Mouse (Mus musculus) lung, adult 2 months (tissue): ENCODE results near the gene Miga2.

Experiments used
- CTCF ChIP-seq: fragments of 200-500 bp; IDR thresholded peaks from 2 replicates; pipeline ENCODE4 v1.5.1; 2011; ENCODE audit warnings: mild to moderate bottlenecking, low read length, control low read depth; ENCODE audit not compliant: insufficient read depth
- POLR2A ChIP-seq: fragments of 200-500 bp; IDR thresholded peaks from 2 replicates; pipeline ENCODE4 v1.6.1; 2011; ENCODE audit warnings: low read depth, mild to moderate bottlenecking, control low read depth, low read length, borderline replicate concordance; ENCODE audit errors: extremely low read depth

DNA sequence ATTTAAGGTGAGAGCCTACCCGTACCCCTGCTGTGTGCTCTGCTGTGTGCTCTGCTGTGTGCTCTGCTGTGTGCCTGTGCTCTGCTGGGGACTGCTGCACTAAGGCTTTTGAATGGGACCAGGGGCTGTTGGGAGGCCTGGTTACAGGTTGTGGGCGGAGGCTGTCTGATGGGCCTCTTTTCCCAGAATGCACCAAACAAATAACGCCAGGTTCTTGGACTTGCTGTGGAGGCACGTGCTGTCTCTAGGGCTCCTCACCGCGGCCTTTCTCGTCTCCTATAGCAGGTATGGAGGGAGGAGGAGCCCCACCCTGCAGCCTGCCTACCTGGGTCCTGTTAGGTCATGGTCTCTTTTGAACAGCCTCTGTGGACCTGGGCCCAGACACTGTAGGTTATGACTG is 32.2 kb downstream of the Miga2 start:
- TF ChIP-seq CTCF (no peak), POLR2A (no peak)
